Mouse (Mus musculus) erythroblast, embryonic 14.5 days (primary cell): ENCODE results near the gene Il18.

Source experiments
- GATA1 ChIP-seq: IDR thresholded peaks from 2 replicates; pipeline ENCODE4 v1.6.1; 2012; ENCODE audit warnings: low read length, inconsistent platforms, mixed read lengths
- TAL1 ChIP-seq: IDR thresholded peaks from 3 replicates; pipeline ENCODE4 v1.6.1; 2012; ENCODE audit warnings: low read length, inconsistent platforms, mixed read lengths

- TF ChIP-seq GATA1 = no peak
- TF ChIP-seq TAL1 = no peak
Observed at GRCm38 (mm10) chr9:50524936-50525335, 29.7 kb upstream of the Il18 start.
